Mouse (Mus musculus): ENCODE data around the gene Ctbp1.

DNA sequence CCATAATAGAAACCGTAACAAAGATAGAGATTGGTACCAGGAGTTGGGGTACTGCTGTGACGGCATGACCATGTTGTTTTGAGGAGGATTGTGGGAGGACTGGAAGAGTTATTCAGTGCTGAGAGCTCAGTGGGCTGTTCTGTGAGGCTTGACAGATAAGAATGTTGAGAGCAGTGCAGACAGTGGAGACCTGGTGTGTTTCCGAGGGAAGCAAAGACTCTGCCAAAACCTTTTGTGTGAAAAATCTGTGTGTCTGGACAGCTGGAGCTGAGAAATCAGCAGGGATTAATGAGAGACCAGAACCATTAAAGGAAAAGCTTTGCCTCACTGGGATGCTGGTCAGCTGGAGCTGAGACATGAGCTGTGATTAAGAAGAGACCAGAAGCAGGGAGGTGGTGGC is 34.9 kb downstream of the Ctbp1 start:
- TF ChIP-seq CTCF (IDR thresholded peaks at IDR 0.05; ENCODE audit: low read depth): no peak
- no peak for TF ChIP-seq EP300 (IDR thresholded peaks at IDR 0.05; ENCODE audit: low read depth)

Data from liver, embryonic 14.5 days (tissue).